Mouse (Mus musculus): ENCODE measurements around the gene Scoc. TPM values are rescaled to one million over a fixed set of nuclear protein-coding genes. Genes with fewer than 3 reads are reported as not detected.

Scoc gene
- total and polyA plus RNA-seq, 3 experiments: 1.9 to 69.1 (median 17.0) TPM

DNA sequence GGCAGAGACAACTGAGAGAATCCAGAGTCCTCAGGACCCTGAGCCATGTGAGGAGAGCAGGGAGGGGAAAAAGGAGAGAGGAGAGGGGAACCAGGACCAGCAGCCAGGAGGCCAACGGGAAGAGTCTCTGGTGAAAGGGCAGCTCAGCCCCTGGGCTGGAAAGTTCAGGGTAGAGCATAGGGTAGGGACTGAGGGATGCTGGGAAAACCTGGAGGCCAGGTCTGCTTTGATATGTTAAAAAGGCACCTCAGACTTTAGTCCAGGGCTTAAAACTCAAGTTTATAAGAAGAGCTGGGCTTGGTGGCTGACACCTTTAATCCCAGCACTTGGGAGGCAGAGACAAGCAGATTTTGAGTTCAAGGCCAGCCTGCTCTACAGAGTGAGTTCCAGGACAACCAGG is 65.7 kb downstream of the Scoc start:
- TF ChIP-seq TAL1 (conservative IDR thresholded peaks at IDR 0.05; ENCODE audit: low read depth, low read length) (no peak), CTCF (IDR thresholded peaks at IDR 0.05; ENCODE audit: low read depth, low read length) (no peak), GATA1 (IDR thresholded peaks at IDR 0.05; ENCODE audit: borderline replicate concordance, low read length) (no peak), POLR2AphosphoS5 (IDR thresholded peaks at IDR 0.05; ENCODE audit: insufficient replicate concordance, low read depth, low read length) (no peak), GATA2 (IDR thresholded peaks at IDR 0.05; ENCODE audit: borderline replicate concordance, low read depth, low read length) (no peak)
- H3K27me3 ChIP-seq (ENCODE audit: insufficient read depth, low read length): peaks cover 30% of the 10 kb centered on the region
- H3K4me1 ChIP-seq (ENCODE audit: insufficient read depth, low read depth, low read length): no peaks in the 10 kb centered on the region
- DNase-seq (ENCODE audit: low spot score): no peak
- no peaks in the 10 kb centered on the region for H3K36me3 ChIP-seq (replicated peaks)
- no peak overlapping the region for H3K4me3 ChIP-seq (ENCODE audit: low read depth, low read length)
- no peak for ATAC-seq (ENCODE audit: extremely low read depth, insufficient number of reproducible peaks, low FRiP score, poor library complexity, severe bottlenecking)
- 0 out of 2 replicates have a peak, but pooled peaks cover 3% of the 10 kb centered on the region for H3K9me3 ChIP-seq (replicated peaks)

GRCm38 (mm10) chr8:83390006-83390701 is 68.0 kb downstream of the Scoc start:
- ATAC-seq (ENCODE audit: extremely low read depth, insufficient number of reproducible peaks, low FRiP score, poor library complexity, severe bottlenecking): no peak

GRCm38 (mm10) chr8:83389316-83390005 is 68.7 kb downstream of the Scoc start, which contains the start of gene Clgn:
TSS of gene Clgn (plus strand) at chr8:83389867.
- DNase-seq (ENCODE audit: low spot score) (no peak), ATAC-seq (ENCODE audit: extremely low read depth, insufficient number of reproducible peaks, low FRiP score, poor library complexity, severe bottlenecking) (no peak)
- Histone ChIP-seq H3K36me3 (replicated peaks) (no peaks in the 10 kb centered on the region), H3K4me1 (ENCODE audit: insufficient read depth, low read depth, low read length) (no peaks in the 10 kb centered on the region), H3K4me3 (ENCODE audit: low read depth, low read length) (no peak within 1 kb of the TSS), H3K9me3 (replicated peaks) (0 out of 2 replicates have a peak, but pooled peaks cover 3% of the 10 kb centered on the region), H3K27me3 (ENCODE audit: insufficient read depth, low read length) (peaks cover 24% of the 10 kb centered on the region)
- TF ChIP-seq TAL1 (conservative IDR thresholded peaks at IDR 0.05; ENCODE audit: low read depth, low read length) (no peak), CTCF (IDR thresholded peaks at IDR 0.05; ENCODE audit: low read depth, low read length) (no peak), POLR2AphosphoS5 (IDR thresholded peaks at IDR 0.05; ENCODE audit: insufficient replicate concordance, low read depth, low read length) (no peak), GATA2 (IDR thresholded peaks at IDR 0.05; ENCODE audit: borderline replicate concordance, low read depth, low read length) (no peak), GATA1 (IDR thresholded peaks at IDR 0.05; ENCODE audit: borderline replicate concordance, low read length) (no peak)

More at GRCm38 (mm10) chr8:83390006-83390701, 68.0 kb downstream of the Scoc start:
- Histone ChIP-seq H3K27me3 (ENCODE audit: insufficient read depth, low read length) (peaks cover 27% of the 10 kb centered on the region), H3K9me3 (replicated peaks) (0 out of 2 replicates have a peak, but pooled peaks cover 3% of the 10 kb centered on the region), H3K36me3 (replicated peaks) (no peaks in the 10 kb centered on the region), H3K4me1 (ENCODE audit: insufficient read depth, low read depth, low read length) (no peaks in the 10 kb centered on the region), H3K4me3 (ENCODE audit: low read depth, low read length) (no peak overlapping the region)
- TF ChIP-seq CTCF (IDR thresholded peaks at IDR 0.05; ENCODE audit: low read depth, low read length) (no peak), GATA2 (IDR thresholded peaks at IDR 0.05; ENCODE audit: borderline replicate concordance, low read depth, low read length) (no peak), POLR2AphosphoS5 (IDR thresholded peaks at IDR 0.05; ENCODE audit: insufficient replicate concordance, low read depth, low read length) (no peak), GATA1 (IDR thresholded peaks at IDR 0.05; ENCODE audit: borderline replicate concordance, low read length) (no peak), TAL1 (conservative IDR thresholded peaks at IDR 0.05; ENCODE audit: low read depth, low read length) (no peak)
- no peak for DNase-seq (ENCODE audit: low spot score)

DNA sequence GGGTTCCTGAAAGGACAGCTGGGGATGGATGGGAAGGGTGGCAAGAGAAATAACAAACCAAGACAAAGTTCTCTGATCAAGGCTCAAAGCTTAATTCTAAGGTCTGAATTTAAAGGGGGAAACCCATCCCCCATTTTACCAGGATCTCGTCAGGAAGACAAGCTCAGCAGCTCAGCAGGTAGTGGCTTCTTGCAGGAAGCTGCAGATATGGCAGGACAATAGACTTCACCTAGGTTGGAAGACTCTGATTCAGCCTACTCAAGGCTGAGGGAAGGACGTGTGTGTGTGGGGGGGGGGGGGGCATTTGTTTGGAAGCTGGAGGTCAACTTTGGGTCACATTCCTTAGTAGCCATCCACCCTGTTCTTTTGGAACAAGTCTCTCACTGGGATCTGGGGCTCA is 75.3 kb downstream of the Scoc start:
- ATAC-seq (ENCODE audit: extremely low read depth, insufficient number of reproducible peaks, low FRiP score, poor library complexity, severe bottlenecking) (no peak), DNase-seq (ENCODE audit: low spot score) (no peak)
- Histone ChIP-seq H3K4me3 (ENCODE audit: low read depth, low read length) (no peak overlapping the region), H3K27me3 (ENCODE audit: insufficient read depth, low read length) (no peaks in the 10 kb centered on the region), H3K36me3 (replicated peaks) (no peaks in the 10 kb centered on the region), H3K4me1 (ENCODE audit: insufficient read depth, low read depth, low read length) (peaks cover 3% of the 10 kb centered on the region), H3K9me3 (replicated peaks) (no peaks in the 10 kb centered on the region)
- TF ChIP-seq POLR2AphosphoS5 (IDR thresholded peaks at IDR 0.05; ENCODE audit: insufficient replicate concordance, low read depth, low read length) (no peak), GATA1 (IDR thresholded peaks at IDR 0.05; ENCODE audit: borderline replicate concordance, low read length) (no peak), CTCF (IDR thresholded peaks at IDR 0.05; ENCODE audit: low read depth, low read length) (no peak), TAL1 (conservative IDR thresholded peaks at IDR 0.05; ENCODE audit: low read depth, low read length) (no peak), GATA2 (IDR thresholded peaks at IDR 0.05; ENCODE audit: borderline replicate concordance, low read depth, low read length) (no peak)

DNA sequence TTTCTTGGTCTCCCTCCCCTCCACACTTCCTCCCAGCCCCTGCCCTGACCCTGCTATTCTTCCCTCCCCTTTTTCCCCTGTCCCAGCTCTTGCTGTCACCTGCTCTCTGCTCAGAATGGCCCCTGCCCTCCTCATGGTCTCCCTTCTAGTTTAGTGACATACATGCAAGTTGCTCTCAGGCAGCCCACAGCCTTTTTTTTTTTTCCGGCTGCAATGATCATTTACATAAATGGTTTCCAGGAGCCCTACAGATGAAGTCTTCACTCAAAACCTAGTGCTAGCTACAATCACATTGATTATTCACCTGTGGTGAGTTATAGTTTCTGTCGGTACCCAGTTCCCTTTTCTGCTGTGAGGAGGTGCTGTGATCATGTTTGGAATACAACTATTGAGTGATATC is 77.2 kb downstream of the Scoc start:
- Histone ChIP-seq H3K36me3 (replicated peaks) (no peaks in the 10 kb centered on the region), H3K4me1 (ENCODE audit: insufficient read depth, low read depth, low read length) (peaks cover 3% of the 10 kb centered on the region), H3K4me3 (ENCODE audit: low read depth, low read length) (no peak overlapping the region), H3K27me3 (ENCODE audit: insufficient read depth, low read length) (no peaks in the 10 kb centered on the region), H3K9me3 (replicated peaks) (no peaks in the 10 kb centered on the region)
- ATAC-seq (ENCODE audit: extremely low read depth, insufficient number of reproducible peaks, low FRiP score, poor library complexity, severe bottlenecking): no peak
- no peak for TF ChIP-seq GATA1 (IDR thresholded peaks at IDR 0.05; ENCODE audit: borderline replicate concordance, low read length)
- no peak for DNase-seq (ENCODE audit: low spot score)

- Histone ChIP-seq H3K27me3 (ENCODE audit: insufficient read depth, low read length) (no peaks in the 10 kb centered on the region), H3K4me1 (ENCODE audit: insufficient read depth, low read depth, low read length) (peaks cover 3% of the 10 kb centered on the region), H3K4me3 (ENCODE audit: low read depth, low read length) (no peak overlapping the region), H3K36me3 (replicated peaks) (no peaks in the 10 kb centered on the region), H3K9me3 (replicated peaks) (no peaks in the 10 kb centered on the region)
- no peak for TF ChIP-seq GATA1 (IDR thresholded peaks at IDR 0.05; ENCODE audit: borderline replicate concordance, low read length)
- no peak for TF ChIP-seq GATA2 (IDR thresholded peaks at IDR 0.05; ENCODE audit: borderline replicate concordance, low read depth, low read length)
- no peak for TF ChIP-seq POLR2AphosphoS5 (IDR thresholded peaks at IDR 0.05; ENCODE audit: insufficient replicate concordance, low read depth, low read length)
- no peak for TF ChIP-seq CTCF (IDR thresholded peaks at IDR 0.05; ENCODE audit: low read depth, low read length)
- no peak for TF ChIP-seq TAL1 (conservative IDR thresholded peaks at IDR 0.05; ENCODE audit: low read depth, low read length)
- DNase-seq (ENCODE audit: low spot score): no peak
- no peak for ATAC-seq (ENCODE audit: extremely low read depth, insufficient number of reproducible peaks, low FRiP score, poor library complexity, severe bottlenecking)
Measured at GRCm38 (mm10) chr8:83380141-83380540, 78.0 kb downstream of the Scoc start.

Other genes starting within 250 kb of the Scoc start
- not detected in 2 replicates for gene Ucp1, start 168.0 kb downstream of the Scoc start, total RNA-seq (2014; fragmentation: Nextera tagmentation)
- not detected in 2 replicates for gene Ucp1, start 168.0 kb downstream of the Scoc start, total RNA-seq (2017)
- not detected in 2 replicates for gene Ucp1, start 168.0 kb downstream of the Scoc start, polyA plus RNA-seq (2012)
- gene Elmod2, start 125.9 kb downstream of the Scoc start, total RNA-seq (2014; fragmentation: Nextera tagmentation): 25.6 and 28.8 TPM in 2 replicates
- 25.8 and 29.4 TPM in 2 replicates for gene Elmod2, start 125.9 kb downstream of the Scoc start, total RNA-seq (2017)
- gene Elmod2, start 125.9 kb downstream of the Scoc start, polyA plus RNA-seq (2012): 0.22 and 0.38 TPM in 2 replicates
- not detected in 2 replicates for gene Mgat4d, start 109.9 kb downstream of the Scoc start, total RNA-seq (2014; fragmentation: Nextera tagmentation)
- not detected in 2 replicates for gene Mgat4d, start 109.9 kb downstream of the Scoc start, total RNA-seq (2017)
- gene Mgat4d, start 109.9 kb downstream of the Scoc start, polyA plus RNA-seq (2012): not detected in 2 replicates
- gene Clgn, start 68.5 kb downstream of the Scoc start, total RNA-seq (2014; fragmentation: Nextera tagmentation): not detected in 2 replicates
- under 0.01 TPM in 2 replicates for gene Clgn, start 68.5 kb downstream of the Scoc start, total RNA-seq (2017)
- gene Clgn, start 68.5 kb downstream of the Scoc start, polyA plus RNA-seq (2012): not detected in 2 replicates
- gene Olfr370, start 77.4 kb upstream of the Scoc start, total RNA-seq (2014; fragmentation: Nextera tagmentation): not detected in 2 replicates
- 0.12 and 0.22 TPM in 2 replicates for gene Olfr370, start 77.4 kb upstream of the Scoc start, total RNA-seq (2017)
- not detected in 2 replicates for gene Olfr370, start 77.4 kb upstream of the Scoc start, polyA plus RNA-seq (2012)
- 37.5 and 68.9 TPM in 2 replicates for gene Ndufb7, start 108.3 kb upstream of the Scoc start, total RNA-seq (2014; fragmentation: Nextera tagmentation)
- gene Ndufb7, start 108.3 kb upstream of the Scoc start, total RNA-seq (2017): 144 and 194 TPM in 2 replicates
- gene Ndufb7, start 108.3 kb upstream of the Scoc start, polyA plus RNA-seq (2012): 213 and 233 TPM in 2 replicates
- gene Tecr, start 149.6 kb upstream of the Scoc start, total RNA-seq (2014; fragmentation: Nextera tagmentation): 305 and 398 TPM in 2 replicates
- gene Tecr, start 149.6 kb upstream of the Scoc start, total RNA-seq (2017): 145 and 186 TPM in 2 replicates
- gene Tecr, start 149.6 kb upstream of the Scoc start, polyA plus RNA-seq (2012): 168 and 216 TPM in 2 replicates
- 44.4 and 44.8 TPM in 2 replicates for gene Dnajb1, start 149.8 kb upstream of the Scoc start, total RNA-seq (2014; fragmentation: Nextera tagmentation)
- gene Dnajb1, start 149.8 kb upstream of the Scoc start, total RNA-seq (2017): 37.8 and 37.9 TPM in 2 replicates
- gene Dnajb1, start 149.8 kb upstream of the Scoc start, polyA plus RNA-seq (2012): 36.0 and 42.1 TPM in 2 replicates
- 27.7 and 37.7 TPM in 2 replicates for gene Gipc1, start 194.3 kb upstream of the Scoc start, total RNA-seq (2014; fragmentation: Nextera tagmentation)
- 25.3 and 27.7 TPM in 2 replicates for gene Gipc1, start 194.3 kb upstream of the Scoc start, total RNA-seq (2017)
- 65.3 and 78.0 TPM in 2 replicates for gene Gipc1, start 194.3 kb upstream of the Scoc start, polyA plus RNA-seq (2012)
- 1.1 TPM in 1 of 2 replicates, not detected in the other for gene Ptger1, start 208.3 kb upstream of the Scoc start, total RNA-seq (2014; fragmentation: Nextera tagmentation)
- gene Ptger1, start 208.3 kb upstream of the Scoc start, total RNA-seq (2017): 1.6 and 1.8 TPM in 2 replicates
- 0.23 and 0.38 TPM in 2 replicates for gene Ptger1, start 208.3 kb upstream of the Scoc start, polyA plus RNA-seq (2012)
- 104 and 109 TPM in 2 replicates for gene Pkn1, start 240.8 kb upstream of the Scoc start, total RNA-seq (2014; fragmentation: Nextera tagmentation)
- gene Pkn1, start 240.8 kb upstream of the Scoc start, total RNA-seq (2017): 89.4 and 116 TPM in 2 replicates
- gene Pkn1, start 240.8 kb upstream of the Scoc start, polyA plus RNA-seq (2012): 150 and 153 TPM in 2 replicates

All from G1E (cell line).